Mouse (Mus musculus): ENCODE data around the gene Adamtsl4. TPM values are rescaled to one million over a fixed set of nuclear protein-coding genes. Genes with fewer than 3 reads are reported as not detected.

The Adamtsl4 gene
- polyA plus RNA-seq, 1 experiment: 4.1 TPM

DNA sequence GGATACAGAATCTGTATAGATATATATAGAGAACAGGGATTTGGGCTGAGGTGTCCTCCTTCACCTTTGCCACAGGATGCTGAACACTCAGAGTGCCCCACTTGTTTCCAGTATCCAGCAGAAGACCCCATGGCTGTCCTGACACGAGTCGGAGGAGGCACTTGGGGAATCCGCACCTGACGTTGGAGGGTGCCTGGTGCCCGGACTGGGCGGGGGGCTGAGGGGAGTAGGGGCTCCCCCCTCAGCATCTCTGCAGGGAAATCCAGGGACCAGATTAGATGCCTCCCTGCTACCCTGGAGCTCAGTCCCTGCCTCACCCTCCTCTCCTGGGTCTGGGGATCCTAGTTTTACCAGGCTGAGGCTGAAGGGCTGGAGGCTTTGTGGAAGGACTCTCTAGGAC lies 7.0 kb downstream of the Adamtsl4 start:
- Histone ChIP-seq H3K4me1 (replicated peaks; ENCODE audit: control insufficient read depth, insufficient read depth, low read length) (peaks cover 28% of the 10 kb centered on the region), H3K36me3 (ENCODE audit: control insufficient read depth, insufficient read depth, low read length) (no peaks in the 10 kb centered on the region), H3K27me3 (ENCODE audit: control insufficient read depth, insufficient read depth, low read length) (no peaks in the 10 kb centered on the region), H3K27ac (ENCODE audit: control insufficient read depth, insufficient read depth, low read length) (no peak overlapping the region), H3K4me3 (ENCODE audit: control insufficient read depth, insufficient read depth, low read length) (no peak overlapping the region)
- no peak for DNase-seq
- TF ChIP-seq POLR2A (IDR thresholded peaks at IDR 0.05; ENCODE audit: control insufficient read depth, extremely low read depth, insufficient read depth, low read length, poor library complexity) (no peak), CTCF (IDR thresholded peaks at IDR 0.05; ENCODE audit: borderline replicate concordance, control insufficient read depth, extremely low read depth, insufficient read depth, low read length, poor library complexity) (no peak)
- 94% methylated on average over 6 of the region's 6 CpGs for WGBS

DNA sequence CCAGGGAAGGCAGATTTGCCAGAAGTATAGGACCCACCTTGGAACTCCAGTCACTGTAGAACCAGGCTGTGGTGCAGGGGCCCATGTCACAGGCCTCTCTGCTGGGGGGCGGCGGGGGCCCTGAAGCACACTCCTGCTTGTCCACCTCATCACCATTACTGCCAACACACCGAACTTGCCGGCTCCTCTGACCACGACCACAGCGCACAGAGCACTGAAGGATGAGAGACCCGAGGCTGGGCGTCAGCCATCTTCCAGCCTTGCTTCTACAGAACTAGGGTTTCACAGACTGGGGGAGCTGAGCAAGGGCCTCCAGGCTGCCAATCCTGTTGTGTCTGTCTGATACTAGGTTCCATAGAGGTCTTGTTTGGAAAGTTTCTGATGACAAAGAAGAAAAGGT lies 8.2 kb downstream of the Adamtsl4 start:
- Histone ChIP-seq H3K27ac (ENCODE audit: control insufficient read depth, insufficient read depth, low read length) (no peak overlapping the region), H3K4me1 (replicated peaks; ENCODE audit: control insufficient read depth, insufficient read depth, low read length) (peaks cover 38% of the 10 kb centered on the region), H3K4me3 (ENCODE audit: control insufficient read depth, insufficient read depth, low read length) (no peak overlapping the region), H3K36me3 (ENCODE audit: control insufficient read depth, insufficient read depth, low read length) (no peaks in the 10 kb centered on the region), H3K27me3 (ENCODE audit: control insufficient read depth, insufficient read depth, low read length) (no peaks in the 10 kb centered on the region)
- no peak for DNase-seq
- TF ChIP-seq CTCF (IDR thresholded peaks at IDR 0.05; ENCODE audit: borderline replicate concordance, control insufficient read depth, extremely low read depth, insufficient read depth, low read length, poor library complexity) (no peak), POLR2A (IDR thresholded peaks at IDR 0.05; ENCODE audit: control insufficient read depth, extremely low read depth, insufficient read depth, low read length, poor library complexity) (no peak)
- 89% methylated on average over 8 of the region's 8 CpGs for WGBS

- no peak for DNase-seq
- no peak overlapping the region for H3K4me3 ChIP-seq (ENCODE audit: control insufficient read depth, insufficient read depth, low read length)
- H3K4me1 ChIP-seq (replicated peaks; ENCODE audit: control insufficient read depth, insufficient read depth, low read length): peaks cover 54% of the 10 kb centered on the region
- no peak overlapping the region for H3K27ac ChIP-seq (ENCODE audit: control insufficient read depth, insufficient read depth, low read length)
- no peak for TF ChIP-seq POLR2A (IDR thresholded peaks at IDR 0.05; ENCODE audit: control insufficient read depth, extremely low read depth, insufficient read depth, low read length, poor library complexity)
- no peak for TF ChIP-seq CTCF (IDR thresholded peaks at IDR 0.05; ENCODE audit: borderline replicate concordance, control insufficient read depth, extremely low read depth, insufficient read depth, low read length, poor library complexity)
- H3K36me3 ChIP-seq (ENCODE audit: control insufficient read depth, insufficient read depth, low read length): no peaks in the 10 kb centered on the region
- H3K27me3 ChIP-seq (ENCODE audit: control insufficient read depth, insufficient read depth, low read length): no peaks in the 10 kb centered on the region
- 93% methylated on average over 19 of the region's 19 CpGs for WGBS
Measured at GRCm38 (mm10) chr3:95677420-95678090, 10.2 kb downstream of the Adamtsl4 start.

DNA sequence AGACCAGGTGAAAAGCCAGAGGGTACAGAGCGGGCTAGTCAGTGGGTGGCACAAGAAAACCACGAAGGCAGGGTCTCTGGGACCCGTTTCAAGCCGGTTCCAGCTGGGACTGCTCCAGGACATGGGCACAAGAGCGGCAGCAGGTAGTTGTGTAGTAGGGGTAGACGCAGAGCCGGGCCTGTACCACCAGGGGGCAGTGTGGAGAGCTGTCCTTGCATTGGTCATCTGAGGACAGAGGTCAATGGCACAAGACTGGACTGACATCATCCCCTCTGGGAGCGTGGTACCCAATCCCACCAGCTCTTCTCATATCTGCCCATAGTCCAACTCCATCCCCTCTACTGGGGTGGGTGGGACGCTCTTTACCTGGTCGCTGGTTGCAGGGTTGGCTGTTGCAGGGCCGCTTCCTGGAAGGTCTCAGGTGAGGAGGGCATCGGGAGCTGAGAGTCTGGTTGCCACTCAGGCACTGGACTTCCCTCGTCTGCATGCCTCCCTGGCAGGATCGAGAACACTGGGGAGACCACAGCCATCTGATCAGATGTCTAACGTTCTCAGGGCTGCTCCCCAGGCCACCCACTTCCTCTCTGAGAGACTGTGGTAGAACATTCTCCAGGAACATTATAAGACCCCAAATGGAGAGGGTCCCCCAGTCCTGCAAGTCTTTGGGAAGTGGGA lies 10.8 kb downstream of the Adamtsl4 start:
- 57% methylated on average over 15 of the region's 15 CpGs for WGBS
- no peak overlapping the region for H3K4me3 ChIP-seq (ENCODE audit: control insufficient read depth, insufficient read depth, low read length)
- TF ChIP-seq CTCF (IDR thresholded peaks at IDR 0.05; ENCODE audit: borderline replicate concordance, control insufficient read depth, extremely low read depth, insufficient read depth, low read length, poor library complexity) (peak; percentile 96), POLR2A (IDR thresholded peaks at IDR 0.05; ENCODE audit: control insufficient read depth, extremely low read depth, insufficient read depth, low read length, poor library complexity) (no peak)
- DNase-seq: peak; percentile 66
- no peak overlapping the region for H3K27ac ChIP-seq (ENCODE audit: control insufficient read depth, insufficient read depth, low read length)
- no peaks in the 10 kb centered on the region for H3K36me3 ChIP-seq (ENCODE audit: control insufficient read depth, insufficient read depth, low read length)
- H3K27me3 ChIP-seq (ENCODE audit: control insufficient read depth, insufficient read depth, low read length): no peaks in the 10 kb centered on the region
- peaks cover 60% of the 10 kb centered on the region for H3K4me1 ChIP-seq (replicated peaks; ENCODE audit: control insufficient read depth, insufficient read depth, low read length)

DNA sequence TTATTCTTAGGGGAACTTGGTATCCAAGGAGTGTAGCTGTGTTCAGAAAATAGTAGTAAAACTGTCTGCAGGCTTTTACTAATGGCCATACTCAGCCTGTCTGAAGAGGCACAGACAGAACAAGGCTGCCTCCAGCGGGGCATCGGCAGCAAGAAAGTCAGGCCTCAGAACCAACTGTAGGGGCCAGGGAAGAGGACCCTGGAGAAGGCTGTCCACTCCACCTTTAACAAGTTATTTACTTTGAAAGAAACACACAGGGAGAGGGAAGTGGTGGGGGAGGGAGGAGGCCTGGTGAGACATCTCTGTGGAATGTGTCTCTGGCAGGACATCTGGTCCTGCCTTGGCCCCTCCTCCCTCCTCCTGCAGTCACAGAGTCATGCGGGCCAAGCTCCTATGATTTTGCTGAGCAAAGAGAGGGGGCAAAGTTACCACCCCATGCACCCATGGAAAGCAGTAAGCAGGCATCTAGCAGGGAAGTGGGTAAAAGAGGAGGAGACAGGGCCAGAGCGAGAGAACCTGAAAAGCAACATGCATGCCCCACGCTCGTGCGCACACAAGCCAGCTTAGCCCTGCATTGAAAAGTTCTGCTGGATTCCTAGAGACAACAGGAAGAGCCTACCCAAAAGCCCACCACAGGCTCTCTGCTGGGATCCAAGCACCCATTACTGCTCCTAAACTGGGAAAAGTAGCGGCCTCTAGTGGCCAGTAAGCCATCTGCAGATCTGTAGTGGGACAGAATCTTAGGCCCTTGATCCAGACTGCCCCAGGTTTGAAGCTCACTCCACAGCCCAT lies 12.2 kb downstream of the Adamtsl4 start:
- DNase-seq: peak; percentile 81
- no peaks in the 10 kb centered on the region for H3K36me3 ChIP-seq (ENCODE audit: control insufficient read depth, insufficient read depth, low read length)
- H3K4me1 ChIP-seq (replicated peaks; ENCODE audit: control insufficient read depth, insufficient read depth, low read length): peaks cover 59% of the 10 kb centered on the region
- 19% methylated on average over 8 of the region's 8 CpGs for WGBS
- H3K27me3 ChIP-seq (ENCODE audit: control insufficient read depth, insufficient read depth, low read length): no peaks in the 10 kb centered on the region
- peak overlapping the region; percentile 97 for H3K27ac ChIP-seq (ENCODE audit: control insufficient read depth, insufficient read depth, low read length)
- H3K4me3 ChIP-seq (ENCODE audit: control insufficient read depth, insufficient read depth, low read length): peak overlapping the region; percentile 14
- TF ChIP-seq POLR2A (IDR thresholded peaks at IDR 0.05; ENCODE audit: control insufficient read depth, extremely low read depth, insufficient read depth, low read length, poor library complexity) (no peak), CTCF (IDR thresholded peaks at IDR 0.05; ENCODE audit: borderline replicate concordance, control insufficient read depth, extremely low read depth, insufficient read depth, low read length, poor library complexity) (peak; percentile 74; the same call in 1 of the 2 replicates)

GRCm38 (mm10) chr3:95674812-95675211 lies 12.9 kb downstream of the Adamtsl4 start:
- Histone ChIP-seq H3K27me3 (ENCODE audit: control insufficient read depth, insufficient read depth, low read length) (no peaks in the 10 kb centered on the region), H3K36me3 (ENCODE audit: control insufficient read depth, insufficient read depth, low read length) (no peaks in the 10 kb centered on the region), H3K4me3 (ENCODE audit: control insufficient read depth, insufficient read depth, low read length) (0 out of 2 replicates have a peak overlapping the region, but pooled peaks have one; percentile 15), H3K27ac (ENCODE audit: control insufficient read depth, insufficient read depth, low read length) (peak overlapping the region; percentile 97), H3K4me1 (replicated peaks; ENCODE audit: control insufficient read depth, insufficient read depth, low read length) (peaks cover 61% of the 10 kb centered on the region)
- WGBS: 9% methylated on average over 6 of the region's 6 CpGs
- no peak for TF ChIP-seq POLR2A (IDR thresholded peaks at IDR 0.05; ENCODE audit: control insufficient read depth, extremely low read depth, insufficient read depth, low read length, poor library complexity)
- no peak for TF ChIP-seq CTCF (IDR thresholded peaks at IDR 0.05; ENCODE audit: borderline replicate concordance, control insufficient read depth, extremely low read depth, insufficient read depth, low read length, poor library complexity)
- DNase-seq: peak; percentile 44

All from thymus, adult 2 months (tissue).